Mouse (Mus musculus) erythroid progenitor cell, adult 5-6 weeks (primary cell): ENCODE measurements around the gene Cyfip2. TPM values are rescaled to one million over a fixed set of nuclear protein-coding genes. Genes with fewer than 3 reads are reported as not detected.
A peak's percentile ranks its signal among the peaks of the same experiment; 100 is the strongest.

ENCODE experiments used
- ATAC-seq: replicated peaks from 2 replicates; pipeline ENCODE4 v1.8.0; 2016; ENCODE audit warnings: moderate number of reproducible peaks, mild to moderate bottlenecking, moderate TSS enrichment, inconsistent platforms; ENCODE audit not compliant: poor library complexity, low FRiP score, severe bottlenecking
- total RNA-seq, 2 experiments: library from RNA; stranded (forward) in 1 of 2; stranded (reverse) in 1 of 2; fragments of 150-400 nt in 1 of 2; fragments of 186-747, 209-891 nt in 1 of 2; gene quantifications; 2 replicates each; pipeline versions ENCODE4 v1.2.3 to v1.2.4; 2015 to 2017; ENCODE audit warnings: low replicate concordance in 2 of 2

Cyfip2 gene
- total RNA-seq, 2 experiments from 2014 or later: 13.5 to 56.6 TPM

GRCm38 (mm10) chr11:46282612-46283011 is 30.0 kb downstream of the Cyfip2 start:
- ATAC-seq: no peak

- no peak for ATAC-seq
Measured at GRCm38 (mm10) chr11:46278709-46279108, 34.0 kb downstream of the Cyfip2 start.

GRCm38 (mm10) chr11:46278140-46278539 is 34.5 kb downstream of the Cyfip2 start:
- ATAC-seq: no peak

- ATAC-seq: no peak
Measured at GRCm38 (mm10) chr11:46276778-46277177, 35.9 kb downstream of the Cyfip2 start.

- no peak for ATAC-seq
Measured at GRCm38 (mm10) chr11:46276168-46276567, 36.5 kb downstream of the Cyfip2 start.

GRCm38 (mm10) chr11:46275302-46275701 is 37.4 kb downstream of the Cyfip2 start:
- ATAC-seq: peak; percentile 65; the same call in 1 of the 2 replicates

- ATAC-seq: no peak
Measured at GRCm38 (mm10) chr11:46273969-46274368, 38.7 kb downstream of the Cyfip2 start.

GRCm38 (mm10) chr11:46272058-46272681 is 40.5 kb downstream of the Cyfip2 start:
- ATAC-seq: no peak

- ATAC-seq: no peak
Measured at GRCm38 (mm10) chr11:46269893-46270292, 42.8 kb downstream of the Cyfip2 start.

GRCm38 (mm10) chr11:46269391-46269790 is 43.3 kb downstream of the Cyfip2 start:
- no peak for ATAC-seq

GRCm38 (mm10) chr11:46268991-46269390 is 43.7 kb downstream of the Cyfip2 start:
- ATAC-seq: peak; percentile 72

- ATAC-seq: no peak
Measured at GRCm38 (mm10) chr11:46265031-46265786, 47.5 kb downstream of the Cyfip2 start.

GRCm38 (mm10) chr11:46264584-46264983 is 48.1 kb downstream of the Cyfip2 start:
- ATAC-seq: no peak

- ATAC-seq: no peak
Measured at GRCm38 (mm10) chr11:46263291-46263690, 49.4 kb downstream of the Cyfip2 start.

- ATAC-seq: no peak
Measured at GRCm38 (mm10) chr11:46262854-46263253, 49.8 kb downstream of the Cyfip2 start.

GRCm38 (mm10) chr11:46258749-46259148 is 53.9 kb downstream of the Cyfip2 start:
- ATAC-seq: no peak

- ATAC-seq: no peak
Measured at GRCm38 (mm10) chr11:46258207-46258606, 54.5 kb downstream of the Cyfip2 start.

GRCm38 (mm10) chr11:46255291-46255690 is 57.4 kb downstream of the Cyfip2 start:
- ATAC-seq: no peak

- peak; percentile 84 for ATAC-seq
Measured at GRCm38 (mm10) chr11:46251994-46252393, 60.7 kb downstream of the Cyfip2 start.

GRCm38 (mm10) chr11:46248352-46248751 is 64.3 kb downstream of the Cyfip2 start:
- no peak for ATAC-seq

GRCm38 (mm10) chr11:46246393-46246792 is 66.3 kb downstream of the Cyfip2 start:
- ATAC-seq: no peak
